ENCODE assay signal across 9 mouse cellular contexts in genomic region chr17:56510970-56511706, GRCm38 (mm10). TPM values are rescaled to one million over a fixed set of nuclear protein-coding genes. Genes with fewer than 3 reads are reported as not detected.
DNase-seq lines count a peak whose midpoint lies in the region; ATAC-seq and TF ChIP-seq lines count a peak whose summit lies in the region.
"Had no signal": no experiment of that assay in that cellular context is flagged by ENCODE, and none has a peak within 500 bp of the region (broad histone marks: within the 10 kb centered on the region; RNA-seq: fewer than 3 reads in every experiment).

No protein-coding gene starts in this region.

- peak overlapping the region; percentile 85 for H3K4me3 ChIP-seq in testis, adult 2 months (ENCODE audit: control insufficient read depth, low read depth, low read length)
- H3K4me3 ChIP-seq in limb, embryonic 15.5 days: peak overlapping the region; percentile 35

- peak overlapping the region; percentile 54 for H3K4me2 ChIP-seq in limb, embryonic 15.5 days

- 7% methylated on average over 60 of the region's 60 CpGs for WGBS in limb, embryonic 15.5 days

- TF ChIP-seq CTCF in testis, adult 2 months (IDR thresholded peaks at IDR 0.05; ENCODE audit: control insufficient read depth, insufficient read depth, insufficient replicate concordance, low read depth, low read length): no peak; the same call in 1 of the 2 replicates

- H3K9ac ChIP-seq in limb, embryonic 15.5 days: 0 out of 2 replicates have a peak overlapping the region, but pooled peaks have one; percentile 14

- no peaks in the 10 kb centered on the region for H3K9me3 ChIP-seq in limb, embryonic 15.5 days

- peaks cover 5% of the 10 kb centered on the region; the same call in 1 of the 2 replicates for H3K27me3 ChIP-seq in testis, adult 2 months (ENCODE audit: control insufficient read depth, insufficient read depth, low read length)
- peaks cover 68% of the 10 kb centered on the region for H3K27me3 ChIP-seq in limb, embryonic 15.5 days

- ATAC-seq in limb, embryonic 15.5 days (ENCODE audit: insufficient number of reproducible peaks, low FRiP score, low TSS enrichment, low read depth): no peak
- ATAC-seq in erythroid progenitor cell, adult 5-6 weeks (replicated peaks; ENCODE audit: low FRiP score, poor library complexity, severe bottlenecking): no peak

- H3K36me3 ChIP-seq in testis, adult 2 months (ENCODE audit: control insufficient read depth, insufficient read depth, low read length): no peaks in the 10 kb centered on the region
- no peaks in the 10 kb centered on the region for H3K36me3 ChIP-seq in limb, embryonic 15.5 days

- DNase-seq in embryo, embryonic 11 days: peak; percentile 33
- DNase-seq in embryo, embryonic 10.5 days (ENCODE audit: low spot score): no peak
- DNase-seq in testis, postnatal 14 days (ENCODE audit: low spot score): no peak
- DNase-seq in adrenal gland, adult (ENCODE audit: inconsistent age in 2 of 2, low spot score in 1 of 2): no peak
- no peak for DNase-seq in frontal cortex, adult 2 months (ENCODE audit: extremely low spot score in 1 of 2, low spot score in 1 of 2)

- H3K27ac ChIP-seq in testis, adult 2 months (ENCODE audit: control insufficient read depth, insufficient read depth, low read depth, low read length): no peak overlapping the region
- no peak overlapping the region for H3K27ac ChIP-seq in limb, embryonic 15.5 days

- H3K4me1 ChIP-seq in testis, adult 2 months (ENCODE audit: control insufficient read depth, insufficient read depth, low read length): peaks cover 27% of the 10 kb centered on the region
- H3K4me1 ChIP-seq in limb, embryonic 15.5 days: peaks cover 47% of the 10 kb centered on the region

- TF ChIP-seq POLR2A in testis, adult 2 months (IDR thresholded peaks at IDR 0.05; ENCODE audit: control insufficient read depth, low read depth, low read length): peak; percentile 34; the same call in 1 of the 2 replicates

RNA-seq across cellular contexts. Expression of gene Znrf4, which starts 1.1 kb away (rescaled TPM):
- polyA plus RNA-seq in testis, adult 2 months (2012; rRNA removed): 1,198 and 1,268 TPM in 2 replicates
- polyA plus RNA-seq in limb, embryonic 15.5 days (2015; fragmentation: Nextera tagmentation; extraction: Ambion mirVana): not detected in 2 replicates
- not detected in 2 replicates for total RNA-seq in erythroid progenitor cell, adult 5-6 weeks (2015; ENCODE audit: low replicate concordance)
- not detected in 2 replicates for total RNA-seq in erythroid progenitor cell, adult 5-6 weeks (2017; ENCODE audit: low replicate concordance)
- not detected in 2 replicates for polyA plus RNA-seq in frontal cortex, adult 2 months (2012; rRNA removed)
- polyA plus RNA-seq: cortical plate, adult 2 months had no signal

RNA-seq across cellular contexts. Expression of gene Ptprs, which starts 34.9 kb away (rescaled TPM):
- 63.4 and 68.8 TPM in 2 replicates for polyA plus RNA-seq in testis, adult 2 months (2012; rRNA removed)
- polyA plus RNA-seq in limb, embryonic 15.5 days (2015; fragmentation: Nextera tagmentation; extraction: Ambion mirVana): 85.4 and 96.3 TPM in 2 replicates
- 7.9 and 10.9 TPM in 2 replicates for total RNA-seq in erythroid progenitor cell, adult 5-6 weeks (2015; ENCODE audit: low replicate concordance)
- total RNA-seq in erythroid progenitor cell, adult 5-6 weeks (2017; ENCODE audit: low replicate concordance): 2.1 and 4.7 TPM in 2 replicates
- polyA plus RNA-seq in frontal cortex, adult 2 months (2012; rRNA removed): 622 and 690 TPM in 2 replicates

RNA-seq across cellular contexts. Expression of gene Gm20219, which starts 43.0 kb away (rescaled TPM):
- polyA plus RNA-seq in testis, adult 2 months (2012; rRNA removed): 2.0 and 2.3 TPM in 2 replicates
- polyA plus RNA-seq in limb, embryonic 15.5 days (2015; fragmentation: Nextera tagmentation; extraction: Ambion mirVana): 16.2 and 16.6 TPM in 2 replicates
- 6.1 TPM in 1 of 2 replicates, not detected in the other for total RNA-seq in erythroid progenitor cell, adult 5-6 weeks (2015; ENCODE audit: low replicate concordance)
- 1.2 TPM in 1 of 2 replicates, not detected in the other for total RNA-seq in erythroid progenitor cell, adult 5-6 weeks (2017; ENCODE audit: low replicate concordance)
- polyA plus RNA-seq in frontal cortex, adult 2 months (2012; rRNA removed): 3.1 and 3.7 TPM in 2 replicates

Comparison
In these comparisons a context has a peak if more than half of its experiments do, and no peak if none do; other contexts are left out.
1. RNA of gene Znrf4, which starts 1.1 kb away (polyA plus RNA-seq): 1,198 to 1,268 TPM in testis, adult 2 months; not detected in limb, embryonic 15.5 days and not detected in frontal cortex, adult 2 months; every median in the first group is over 1,000 times any median in the second.